Mouse (Mus musculus): ENCODE data around the gene Tmem30a. TPM values are rescaled to one million over a fixed set of nuclear protein-coding genes. Genes with fewer than 3 reads are reported as not detected.

Tmem30a gene
- polyA plus RNA-seq, 1 experiment from 2014 or later = 58.0 TPM

DNA sequence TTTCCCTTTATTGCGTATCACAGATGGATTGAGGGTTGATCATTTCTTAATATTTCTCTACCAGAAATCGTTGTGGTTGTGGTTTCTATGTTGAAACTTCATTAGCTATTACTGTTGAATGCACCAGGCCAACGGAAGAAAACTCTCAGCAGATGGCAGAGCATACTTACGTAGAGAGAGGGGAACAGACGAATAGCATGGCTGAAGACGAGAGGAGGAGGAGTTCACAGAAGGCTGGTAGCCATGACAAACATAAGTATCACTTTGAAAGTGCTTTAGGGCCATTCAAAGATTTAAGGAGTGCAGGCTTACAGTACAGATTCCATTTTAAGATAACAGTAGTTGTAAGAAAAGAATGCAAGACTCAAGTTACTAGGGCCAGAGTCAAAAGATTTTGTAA lies 30.8 kb downstream of the Tmem30a start:
- no peak overlapping the region for H3K4me2 ChIP-seq (ENCODE audit: low read depth, low read length)
- H3K4me3 ChIP-seq (ENCODE audit: low read length) = no peak overlapping the region
- no peak for ATAC-seq
- 83% methylated on average over 6 of the region's 6 CpGs for WGBS
- H3K27me3 ChIP-seq (replicated peaks; ENCODE audit: control insufficient read depth, insufficient read depth, low read length) = no peaks in the 10 kb centered on the region
- no peak overlapping the region for H3K27ac ChIP-seq (ENCODE audit: low read length)
- H3K9ac ChIP-seq (ENCODE audit: low read depth, low read length) = no peak overlapping the region
- no peaks in the 10 kb centered on the region for H3K36me3 ChIP-seq (ENCODE audit: control insufficient read depth, insufficient read depth, low read length)
- H3K9me3 ChIP-seq (ENCODE audit: control insufficient read depth, low read length) = no peaks in the 10 kb centered on the region
- H3K4me1 ChIP-seq (ENCODE audit: control insufficient read depth, insufficient read depth, low read length) = peaks cover 8% of the 10 kb centered on the region

DNA sequence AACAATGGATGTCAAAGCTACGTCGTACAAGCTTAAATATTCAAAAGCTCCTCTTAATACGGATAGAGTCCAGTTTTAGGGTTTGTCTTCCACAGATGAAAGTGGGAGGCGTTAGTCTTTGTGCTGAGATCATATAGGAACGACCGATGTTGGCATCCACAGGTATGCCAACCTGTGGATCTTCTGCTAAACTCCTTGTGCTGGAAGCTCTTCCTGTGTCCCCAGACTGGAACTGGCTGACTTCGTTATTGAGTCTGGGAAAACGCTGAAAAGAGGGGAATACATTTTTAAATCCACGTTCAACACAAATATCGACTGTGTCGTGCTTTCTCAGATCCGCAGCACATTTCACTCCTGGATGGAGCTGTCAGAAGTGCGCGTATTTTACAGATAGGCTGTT lies 33.2 kb downstream of the Tmem30a start:
- WGBS = 2% methylated on average over 14 of the region's 14 CpGs
- no peaks in the 10 kb centered on the region for H3K27me3 ChIP-seq (replicated peaks; ENCODE audit: control insufficient read depth, insufficient read depth, low read length)
- peak; percentile 58 for ATAC-seq
- peak overlapping the region; percentile 87 for H3K9ac ChIP-seq (ENCODE audit: low read depth, low read length)
- H3K4me1 ChIP-seq (ENCODE audit: control insufficient read depth, insufficient read depth, low read length) = peaks cover 9% of the 10 kb centered on the region
- peak overlapping the region; percentile 92 for H3K27ac ChIP-seq (ENCODE audit: low read length)
- peaks cover 3% of the 10 kb centered on the region; the same call in 1 of the 2 replicates for H3K36me3 ChIP-seq (ENCODE audit: control insufficient read depth, insufficient read depth, low read length)
- H3K4me3 ChIP-seq (ENCODE audit: low read length) = peak overlapping the region; percentile 86
- H3K4me2 ChIP-seq (ENCODE audit: low read depth, low read length) = peak overlapping the region; percentile 76
- H3K9me3 ChIP-seq (ENCODE audit: control insufficient read depth, low read length) = no peaks in the 10 kb centered on the region

DNA sequence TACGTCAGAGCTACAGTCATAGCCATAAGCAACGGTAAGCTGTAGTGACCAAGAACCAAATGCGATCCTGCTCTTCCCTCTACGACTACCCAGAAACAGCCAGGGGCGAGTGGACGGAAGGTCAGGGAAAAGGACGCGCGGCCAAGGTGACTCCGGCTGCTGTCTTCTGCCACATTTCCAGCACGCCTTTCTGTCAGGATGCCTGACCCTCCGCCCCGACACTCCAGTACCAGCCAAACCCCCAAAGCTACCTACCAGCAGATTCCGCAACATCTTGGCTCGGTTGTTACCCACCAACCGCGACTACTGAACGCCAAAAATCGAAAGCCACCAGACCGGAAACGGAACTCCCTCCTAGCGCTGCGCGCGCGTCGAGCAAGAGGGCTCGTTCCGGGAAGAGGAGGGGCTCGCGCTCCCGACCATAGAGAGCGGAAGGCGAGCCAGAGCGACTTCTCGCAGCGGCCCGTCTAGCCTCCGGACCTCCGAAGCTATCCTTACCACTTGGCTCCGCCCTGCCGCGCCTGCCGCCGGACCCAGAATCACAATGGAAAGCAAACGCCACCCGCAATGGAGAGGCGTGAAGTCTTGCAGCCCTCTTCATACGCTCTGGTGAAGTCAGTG lies 33.8 kb downstream of the Tmem30a start, which contains the start of gene Cox7a2:
Gene Cox7a2 (minus strand): TSS at position 494 of the 621 bp plus-strand sequence.
- ATAC-seq = peak; percentile 100
- H3K4me1 ChIP-seq (ENCODE audit: control insufficient read depth, insufficient read depth, low read length) = peaks cover 9% of the 10 kb centered on the region
- no peaks in the 10 kb centered on the region for H3K9me3 ChIP-seq (ENCODE audit: control insufficient read depth, low read length)
- under 1% methylated on average over 49 of the region's 49 CpGs for WGBS
- peak within 1 kb of the TSS; percentile 87 for H3K9ac ChIP-seq (ENCODE audit: low read depth, low read length)
- H3K27me3 ChIP-seq (replicated peaks; ENCODE audit: control insufficient read depth, insufficient read depth, low read length) = no peaks in the 10 kb centered on the region
- H3K4me2 ChIP-seq (ENCODE audit: low read depth, low read length) = peak within 1 kb of the TSS; percentile 76
- peak within 1 kb of the TSS; percentile 86 for H3K4me3 ChIP-seq (ENCODE audit: low read length)
- peak within 1 kb of the TSS; percentile 92 for H3K27ac ChIP-seq (ENCODE audit: low read length)
- peaks cover 3% of the 10 kb centered on the region; the same call in 1 of the 2 replicates for H3K36me3 ChIP-seq (ENCODE audit: control insufficient read depth, insufficient read depth, low read length)

DNA sequence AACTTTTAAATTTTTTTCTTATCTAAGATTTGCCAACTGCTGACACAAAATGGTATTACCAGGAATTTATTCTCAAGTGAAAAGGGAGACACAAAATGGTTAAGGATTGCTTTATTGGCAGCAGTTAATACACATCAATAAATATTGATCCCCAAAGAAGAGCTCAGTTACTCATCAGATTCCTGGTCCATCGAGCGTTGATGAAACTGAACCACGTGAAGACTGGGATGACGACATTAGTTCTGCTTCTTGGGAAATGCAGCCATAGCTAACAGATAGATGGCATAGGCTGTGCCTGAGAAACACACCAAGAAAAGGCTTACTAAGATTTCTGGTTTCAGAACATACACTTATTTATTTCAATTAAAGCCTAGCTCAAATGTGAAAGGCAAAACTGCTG lies 38.0 kb downstream of the Tmem30a start:
- no peak overlapping the region for H3K9ac ChIP-seq (ENCODE audit: low read depth, low read length)
- H3K27ac ChIP-seq (ENCODE audit: low read length) = no peak overlapping the region
- peaks cover 3% of the 10 kb centered on the region; the same call in 1 of the 2 replicates for H3K36me3 ChIP-seq (ENCODE audit: control insufficient read depth, insufficient read depth, low read length)
- no peaks in the 10 kb centered on the region for H3K27me3 ChIP-seq (replicated peaks; ENCODE audit: control insufficient read depth, insufficient read depth, low read length)
- no peak overlapping the region for H3K4me2 ChIP-seq (ENCODE audit: low read depth, low read length)
- 85% methylated on average over 4 of the region's 4 CpGs for WGBS
- H3K9me3 ChIP-seq (ENCODE audit: control insufficient read depth, low read length) = no peaks in the 10 kb centered on the region
- peaks cover 9% of the 10 kb centered on the region for H3K4me1 ChIP-seq (ENCODE audit: control insufficient read depth, insufficient read depth, low read length)
- ATAC-seq = no peak
- no peak overlapping the region for H3K4me3 ChIP-seq (ENCODE audit: low read length)

DNA sequence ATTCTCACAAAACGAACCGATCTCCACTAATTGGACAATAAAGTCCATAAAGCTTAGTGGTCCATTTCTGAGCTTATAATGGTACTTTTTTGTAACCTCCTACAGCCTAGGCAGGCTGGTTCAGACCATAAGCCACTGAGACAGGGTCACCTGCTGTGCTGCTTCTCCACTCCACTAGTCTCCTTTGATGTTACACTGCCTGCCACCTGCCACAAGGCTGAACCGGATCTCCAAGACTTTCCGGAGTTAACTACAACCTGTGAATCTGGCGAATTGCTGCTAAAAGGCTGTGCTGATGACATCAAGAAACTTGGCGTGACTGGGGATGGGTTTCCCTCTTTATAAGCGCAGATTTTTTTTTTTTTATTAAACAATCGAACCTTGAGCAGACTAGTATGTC lies 41.5 kb downstream of the Tmem30a start:
- no peaks in the 10 kb centered on the region for H3K4me1 ChIP-seq (ENCODE audit: control insufficient read depth, insufficient read depth, low read length)
- 73% methylated on average over 8 of the region's 8 CpGs for WGBS
- no peaks in the 10 kb centered on the region for H3K9me3 ChIP-seq (ENCODE audit: control insufficient read depth, low read length)
- H3K36me3 ChIP-seq (ENCODE audit: control insufficient read depth, insufficient read depth, low read length) = peaks cover 3% of the 10 kb centered on the region; the same call in 1 of the 2 replicates
- no peak overlapping the region for H3K4me3 ChIP-seq (ENCODE audit: low read length)
- H3K4me2 ChIP-seq (ENCODE audit: low read depth, low read length) = no peak overlapping the region
- no peaks in the 10 kb centered on the region for H3K27me3 ChIP-seq (replicated peaks; ENCODE audit: control insufficient read depth, insufficient read depth, low read length)
- no peak for ATAC-seq
- no peak overlapping the region for H3K9ac ChIP-seq (ENCODE audit: low read depth, low read length)
- no peak overlapping the region for H3K27ac ChIP-seq (ENCODE audit: low read length)

DNA sequence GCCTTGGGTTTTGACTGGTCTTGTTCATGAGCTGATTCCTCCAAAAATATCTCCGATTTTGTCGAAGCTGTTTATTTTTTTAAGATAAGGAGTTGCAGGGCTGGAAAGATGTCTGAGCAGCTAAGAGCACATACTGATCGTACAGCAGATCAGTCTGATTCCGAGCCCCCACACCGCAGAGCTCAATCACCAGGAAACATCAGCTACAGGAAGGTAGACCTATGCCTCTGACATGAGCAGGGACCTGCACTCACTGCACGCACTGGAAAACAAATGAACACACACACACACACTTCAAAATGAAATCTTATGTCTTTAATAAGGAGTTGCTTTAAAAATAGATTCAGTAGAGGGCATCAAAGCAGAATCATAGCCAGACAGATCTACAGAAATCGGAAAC lies 42.6 kb downstream of the Tmem30a start:
- no peaks in the 10 kb centered on the region for H3K4me1 ChIP-seq (ENCODE audit: control insufficient read depth, insufficient read depth, low read length)
- no peak overlapping the region for H3K27ac ChIP-seq (ENCODE audit: low read length)
- H3K9me3 ChIP-seq (ENCODE audit: control insufficient read depth, low read length) = no peaks in the 10 kb centered on the region
- H3K4me3 ChIP-seq (ENCODE audit: low read length) = no peak overlapping the region
- no peak for ATAC-seq
- WGBS = 79% methylated on average over 7 of the region's 7 CpGs
- no peaks in the 10 kb centered on the region; the same call in 1 of the 2 replicates for H3K36me3 ChIP-seq (ENCODE audit: control insufficient read depth, insufficient read depth, low read length)
- no peaks in the 10 kb centered on the region for H3K27me3 ChIP-seq (replicated peaks; ENCODE audit: control insufficient read depth, insufficient read depth, low read length)
- no peak overlapping the region for H3K4me2 ChIP-seq (ENCODE audit: low read depth, low read length)
- H3K9ac ChIP-seq (ENCODE audit: low read depth, low read length) = no peak overlapping the region

DNA sequence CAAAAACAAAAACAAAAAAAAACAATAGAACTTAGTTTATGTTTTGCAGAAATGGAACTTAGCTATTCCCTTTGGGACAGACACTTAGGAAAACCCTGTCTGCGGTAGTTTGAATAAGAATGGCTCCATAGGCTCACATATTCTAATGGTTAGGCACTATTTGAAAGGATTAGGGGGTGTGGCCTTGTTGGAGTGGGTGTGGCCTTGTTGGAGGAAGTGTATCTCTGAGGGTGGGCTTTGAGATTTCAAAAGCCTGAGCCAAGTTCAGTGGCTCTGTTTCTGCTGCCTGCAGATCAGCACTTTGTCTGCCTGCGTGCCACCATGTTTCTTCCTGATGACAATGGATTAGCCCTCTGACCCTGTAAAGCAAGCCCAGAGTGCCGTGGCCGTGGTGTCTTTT lies 48.3 kb downstream of the Tmem30a start:
- no peak overlapping the region for H3K4me2 ChIP-seq (ENCODE audit: low read depth, low read length)
- H3K4me1 ChIP-seq (ENCODE audit: control insufficient read depth, insufficient read depth, low read length) = no peaks in the 10 kb centered on the region
- no peak overlapping the region for H3K9ac ChIP-seq (ENCODE audit: low read depth, low read length)
- no peaks in the 10 kb centered on the region for H3K36me3 ChIP-seq (ENCODE audit: control insufficient read depth, insufficient read depth, low read length)
- no peak for ATAC-seq
- H3K27ac ChIP-seq (ENCODE audit: low read length) = no peak overlapping the region
- no peaks in the 10 kb centered on the region for H3K9me3 ChIP-seq (ENCODE audit: control insufficient read depth, low read length)
- H3K4me3 ChIP-seq (ENCODE audit: low read length) = no peak overlapping the region
- WGBS = 71% methylated on average over 4 of the region's 4 CpGs
- H3K27me3 ChIP-seq (replicated peaks; ENCODE audit: control insufficient read depth, insufficient read depth, low read length) = no peaks in the 10 kb centered on the region

DNA sequence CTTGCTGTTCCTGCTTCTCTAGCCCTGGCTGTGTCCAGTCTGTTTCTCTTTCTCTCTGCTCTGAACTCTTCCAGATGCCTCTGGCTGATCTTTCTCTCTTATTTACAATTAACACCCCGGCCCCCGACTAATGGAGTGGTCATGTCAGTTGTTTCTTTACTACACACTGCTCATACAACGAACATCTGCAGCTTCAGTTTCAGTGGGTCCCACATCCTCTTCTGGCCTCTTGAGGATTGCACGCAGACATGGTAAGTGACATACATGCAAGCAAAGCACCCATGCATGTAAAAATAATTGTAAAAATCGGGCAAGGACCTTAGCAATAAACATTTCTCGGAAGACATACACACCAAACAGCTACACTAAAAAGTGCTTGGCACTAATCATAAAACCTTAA lies 57.7 kb downstream of the Tmem30a start:
- no peak for ATAC-seq
- WGBS = 71% methylated on average over 6 of the region's 6 CpGs

DNA sequence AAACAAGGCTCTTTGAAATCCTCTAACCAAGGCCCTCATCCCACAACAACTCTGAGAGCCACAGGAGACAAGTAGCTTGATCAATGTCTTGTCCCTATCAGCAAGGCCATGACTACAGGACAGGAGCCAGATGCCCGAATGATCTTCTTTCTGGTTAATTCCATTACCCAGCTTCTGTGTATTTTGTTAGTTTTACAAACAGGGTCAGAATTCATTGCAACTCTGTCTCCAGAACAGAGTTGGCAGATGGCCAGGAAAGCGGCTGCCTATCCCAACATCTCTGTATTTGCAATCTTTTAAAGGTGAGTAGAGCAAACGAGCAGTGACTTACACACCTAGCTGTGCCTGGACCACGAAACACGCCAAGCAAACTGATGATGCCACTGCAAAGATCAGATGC lies 63.0 kb downstream of the Tmem30a start:
- H3K4me2 ChIP-seq (ENCODE audit: low read depth, low read length) = no peak overlapping the region
- H3K27me3 ChIP-seq (replicated peaks; ENCODE audit: control insufficient read depth, insufficient read depth, low read length) = no peaks in the 10 kb centered on the region
- H3K4me1 ChIP-seq (ENCODE audit: control insufficient read depth, insufficient read depth, low read length) = no peaks in the 10 kb centered on the region
- H3K27ac ChIP-seq (ENCODE audit: low read length) = no peak overlapping the region
- no peaks in the 10 kb centered on the region for H3K9me3 ChIP-seq (ENCODE audit: control insufficient read depth, low read length)
- no peak for ATAC-seq
- no peaks in the 10 kb centered on the region for H3K36me3 ChIP-seq (ENCODE audit: control insufficient read depth, insufficient read depth, low read length)
- no peak overlapping the region for H3K9ac ChIP-seq (ENCODE audit: low read depth, low read length)
- 64% methylated on average over 5 of the region's 5 CpGs for whole genome bisulfite sequencing
- no peak overlapping the region for H3K4me3 ChIP-seq (ENCODE audit: low read length)

More for the DNA sequence above, 57.7 kb downstream of the Tmem30a start:
- Histone ChIP-seq H3K36me3 (ENCODE audit: control insufficient read depth, insufficient read depth, low read length) (no peaks in the 10 kb centered on the region), H3K4me1 (ENCODE audit: control insufficient read depth, insufficient read depth, low read length) (no peaks in the 10 kb centered on the region), H3K4me3 (ENCODE audit: low read length) (no peak overlapping the region), H3K9ac (ENCODE audit: low read depth, low read length) (no peak overlapping the region), H3K27ac (ENCODE audit: low read length) (no peak overlapping the region), H3K27me3 (replicated peaks; ENCODE audit: control insufficient read depth, insufficient read depth, low read length) (no peaks in the 10 kb centered on the region), H3K9me3 (ENCODE audit: control insufficient read depth, low read length) (no peaks in the 10 kb centered on the region), H3K4me2 (ENCODE audit: low read depth, low read length) (no peak overlapping the region)

DNA sequence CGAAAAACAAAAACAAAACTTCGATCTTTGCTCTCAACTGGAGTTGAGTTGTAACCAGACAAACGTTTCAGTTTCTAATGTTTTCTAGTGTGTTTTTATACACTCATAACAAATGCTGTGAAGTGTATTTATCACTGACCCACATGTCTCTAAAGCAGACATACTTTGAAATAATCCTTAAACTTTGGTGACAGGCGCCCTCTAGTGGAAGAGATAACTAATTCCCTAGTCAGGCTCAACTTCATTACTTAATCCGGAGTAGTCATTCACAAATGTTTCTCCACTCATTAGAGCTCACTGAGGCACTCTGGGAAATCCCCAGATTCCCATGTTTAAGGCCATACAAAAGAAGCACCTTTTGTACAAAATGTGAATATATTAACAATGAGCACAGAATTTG lies 70.2 kb downstream of the Tmem30a start:
- H3K4me1 ChIP-seq (ENCODE audit: control insufficient read depth, insufficient read depth, low read length) = peaks cover 10% of the 10 kb centered on the region
- H3K4me3 ChIP-seq (ENCODE audit: low read length) = no peak overlapping the region
- peaks cover 22% of the 10 kb centered on the region for H3K27me3 ChIP-seq (replicated peaks; ENCODE audit: control insufficient read depth, insufficient read depth, low read length)
- no peaks in the 10 kb centered on the region for H3K9me3 ChIP-seq (ENCODE audit: control insufficient read depth, low read length)
- no peak overlapping the region for H3K9ac ChIP-seq (ENCODE audit: low read depth, low read length)
- 30% methylated on average over 5 of the region's 5 CpGs for WGBS
- H3K36me3 ChIP-seq (ENCODE audit: control insufficient read depth, insufficient read depth, low read length) = no peaks in the 10 kb centered on the region
- ATAC-seq = no peak
- H3K4me2 ChIP-seq (ENCODE audit: low read depth, low read length) = no peak overlapping the region
- no peak overlapping the region for H3K27ac ChIP-seq (ENCODE audit: low read length)

Data from intestine, embryonic 16.5 days (tissue).